Mouse (Mus musculus) intestine, embryonic 15.5 days (tissue): ENCODE measurements around the gene Kpna2. TPM values are rescaled to one million over a fixed set of nuclear protein-coding genes. Genes with fewer than 3 reads are reported as not detected.

Experiments used
- ATAC-seq: fragments of 200-750 bp; cut with Nextera tagmentation; 2 replicates; pipeline ENCODE4 v1.8.0; 2017; ENCODE audit warnings: moderate TSS enrichment, moderate library complexity
- H3K27ac ChIP-seq: fragments of 300-500 bp; sonication (generic); 2 replicates; pipeline ENCODE4 v1.5.1; 2015; ENCODE audit warnings: mild to moderate bottlenecking, inconsistent platforms
- H3K27me3 ChIP-seq: fragments of 300-500 bp; sonication (generic); replicated peaks from 2 replicates; pipeline ENCODE4 v1.6.1; 2015; ENCODE audit warnings: inconsistent platforms
- H3K36me3 ChIP-seq: fragments of 300-500 bp; sonication (generic); 2 replicates; pipeline ENCODE4 v1.6.1; 2015; ENCODE audit warnings: inconsistent platforms
- H3K4me1 ChIP-seq: fragments of 300-500 bp; sonication (generic); replicated peaks from 2 replicates; pipeline ENCODE4 v1.6.1; 2015; ENCODE audit warnings: inconsistent platforms
- H3K4me2 ChIP-seq: fragments of 300-500 bp; sonication (generic); replicated peaks from 2 replicates; pipeline ENCODE4 v1.6.1; 2015; ENCODE audit warnings: mild to moderate bottlenecking, inconsistent platforms
- H3K4me3 ChIP-seq: fragments of 300-500 bp; sonication (generic); replicated peaks from 2 replicates; pipeline ENCODE4 v1.5.1; 2015; ENCODE audit warnings: inconsistent platforms
- H3K9ac ChIP-seq: fragments of 300-500 bp; sonication (generic); 2 replicates; pipeline ENCODE4 v1.6.1; 2015; ENCODE audit warnings: inconsistent platforms
- H3K9me3 ChIP-seq: fragments of 300-500 bp; sonication (generic); 2 replicates; pipeline ENCODE4 v1.6.1; 2016; ENCODE audit warnings: inconsistent platforms
- WGBS: fragments of 180-500 bp; shearing (Covaris S2); methylation state at CpG from one replicate; pipeline ENCODE4 v1.1.7; 2015; 5-methylcytosine and 5-hydroxymethylcytosine counted together
- polyA plus RNA-seq: library from polyadenylated mRNA; unstranded; fragments of >200 nt; fragmentation: Nextera tagmentation; extraction: Ambion mirVana; gene quantifications from 2 replicates; pipeline ENCODE4 v1.2.1, GENCODE M21; 2015

Gene Kpna2
- polyA plus RNA-seq, 1 experiment from 2014 or later = 384 TPM

DNA sequence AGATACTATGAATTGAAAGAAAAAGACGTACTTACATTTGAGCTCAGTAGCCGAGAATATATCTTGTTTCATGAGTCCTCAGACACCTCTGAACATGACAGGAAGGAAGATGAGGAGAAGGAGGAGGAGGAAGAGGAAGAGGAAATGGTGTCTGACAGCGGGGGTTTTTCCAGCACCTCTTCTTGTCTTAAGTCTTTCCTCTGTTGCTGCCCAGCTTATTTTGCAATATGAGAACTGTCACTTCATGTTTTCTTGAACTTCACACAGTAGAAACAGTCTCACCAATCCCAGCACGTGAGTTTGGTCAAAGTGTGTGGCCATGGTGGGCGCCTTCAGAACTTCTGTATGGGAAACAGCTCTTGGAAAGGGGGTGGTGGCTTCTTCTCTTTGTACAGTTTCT is 26.3 kb downstream of the Kpna2 start:
- 85% methylated on average over 5 of the region's 5 CpGs for WGBS
- no peak overlapping the region for H3K9ac ChIP-seq
- H3K4me3 ChIP-seq = no peak overlapping the region
- 0 out of 2 replicates have a peak, but pooled peaks cover 3% of the 10 kb centered on the region for H3K4me1 ChIP-seq
- no peaks in the 10 kb centered on the region for H3K9me3 ChIP-seq
- H3K36me3 ChIP-seq = no peaks in the 10 kb centered on the region
- no peak overlapping the region for H3K27ac ChIP-seq
- ATAC-seq = no peak
- no peak overlapping the region for H3K4me2 ChIP-seq
- H3K27me3 ChIP-seq = no peaks in the 10 kb centered on the region

DNA sequence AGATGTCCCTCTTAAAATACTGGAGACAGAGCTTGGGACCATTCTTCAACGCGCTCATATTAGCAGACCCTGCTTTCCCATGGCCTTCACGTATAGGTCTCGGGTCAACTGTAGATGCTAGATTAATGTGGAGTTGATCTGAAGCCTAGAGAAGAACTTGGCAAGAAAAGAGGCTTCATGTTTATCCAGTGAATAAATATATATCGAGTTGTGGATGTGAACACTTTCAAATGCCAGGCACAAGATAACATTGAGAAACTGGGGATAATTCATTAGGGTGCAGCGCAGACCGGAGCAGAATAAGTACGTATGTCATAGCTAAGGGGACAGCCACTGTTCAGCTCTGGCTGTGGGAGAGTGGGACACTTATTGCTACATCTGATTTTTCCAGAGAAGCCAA is 29.5 kb downstream of the Kpna2 start:
- no peak overlapping the region for H3K4me2 ChIP-seq
- no peaks in the 10 kb centered on the region for H3K27me3 ChIP-seq
- H3K9me3 ChIP-seq = no peaks in the 10 kb centered on the region
- no peak overlapping the region for H3K9ac ChIP-seq
- no peaks in the 10 kb centered on the region for H3K4me1 ChIP-seq
- no peak overlapping the region for H3K4me3 ChIP-seq
- ATAC-seq = no peak
- no peak overlapping the region for H3K27ac ChIP-seq
- WGBS = 60% methylated on average over 8 of the region's 8 CpGs
- H3K36me3 ChIP-seq = no peaks in the 10 kb centered on the region

DNA sequence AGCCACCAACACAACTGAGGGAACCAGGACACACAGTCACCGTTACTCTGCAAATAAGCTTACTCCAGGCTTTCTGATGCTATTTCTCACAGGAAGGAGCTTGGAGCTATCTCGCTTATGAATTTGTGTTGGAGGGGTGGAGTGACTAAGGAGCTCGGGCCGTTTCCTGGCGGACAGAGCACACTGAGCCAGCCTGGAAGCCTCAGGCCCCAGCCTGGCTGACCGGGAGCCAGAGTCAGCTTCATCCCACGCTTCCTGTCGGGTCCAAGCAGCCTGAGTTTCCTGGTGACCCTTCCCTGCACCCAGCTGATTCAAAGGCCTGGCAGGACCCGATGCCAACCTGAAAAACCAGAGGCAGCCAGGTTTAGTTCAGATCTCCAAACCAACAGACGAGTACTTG is 31.7 kb downstream of the Kpna2 start:
- Histone ChIP-seq H3K27ac (no peak overlapping the region), H3K4me2 (no peak overlapping the region), H3K4me1 (no peaks in the 10 kb centered on the region), H3K9ac (no peak overlapping the region), H3K4me3 (no peak overlapping the region), H3K36me3 (no peaks in the 10 kb centered on the region), H3K27me3 (no peaks in the 10 kb centered on the region), H3K9me3 (no peaks in the 10 kb centered on the region)
- ATAC-seq = no peak
- 55% methylated on average over 10 of the region's 10 CpGs for WGBS

- H3K4me1 ChIP-seq = peaks cover 10% of the 10 kb centered on the region
- H3K4me3 ChIP-seq = no peak overlapping the region
- WGBS = 90% methylated on average over 4 of the region's 4 CpGs
- no peaks in the 10 kb centered on the region for H3K9me3 ChIP-seq
- ATAC-seq = no peak
- no peak overlapping the region for H3K9ac ChIP-seq
- H3K4me2 ChIP-seq = no peak overlapping the region
- no peak overlapping the region for H3K27ac ChIP-seq
- H3K36me3 ChIP-seq = no peaks in the 10 kb centered on the region
- H3K27me3 ChIP-seq = no peaks in the 10 kb centered on the region
Observed at GRCm38 (mm10) chr11:106965881-106966280, 33.5 kb downstream of the Kpna2 start.

DNA sequence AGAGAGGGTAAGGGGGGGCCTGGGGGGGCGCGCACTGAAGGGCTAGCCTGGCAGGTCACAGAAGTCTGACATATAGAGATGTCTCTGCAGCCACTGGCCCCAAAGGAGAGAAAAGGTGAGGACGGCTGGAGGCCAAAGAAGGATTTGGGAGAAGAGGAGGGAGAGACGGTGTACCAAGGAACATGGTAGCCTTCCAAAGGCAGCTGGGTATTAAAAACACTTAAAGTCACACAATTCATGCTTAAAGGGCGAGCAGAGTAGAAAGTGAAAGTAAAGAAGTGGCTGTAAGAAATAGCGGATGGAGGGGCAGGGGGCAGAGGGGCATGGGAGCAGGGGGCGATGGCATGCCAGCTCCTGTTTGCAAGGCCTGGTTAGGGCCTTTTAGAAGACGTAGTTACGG is 37.0 kb downstream of the Kpna2 start:
- WGBS = 78% methylated on average over 9 of the region's 9 CpGs
- no peak overlapping the region for H3K9ac ChIP-seq
- no peaks in the 10 kb centered on the region for H3K36me3 ChIP-seq
- peaks cover 14% of the 10 kb centered on the region for H3K4me1 ChIP-seq
- H3K4me2 ChIP-seq = no peak overlapping the region
- ATAC-seq = no peak
- no peaks in the 10 kb centered on the region for H3K27me3 ChIP-seq
- H3K4me3 ChIP-seq = no peak overlapping the region
- H3K9me3 ChIP-seq = no peaks in the 10 kb centered on the region
- H3K27ac ChIP-seq = no peak overlapping the region

- no peaks in the 10 kb centered on the region for H3K27me3 ChIP-seq
- ATAC-seq = no peak; the same call in 1 of the 2 replicates
- no peak overlapping the region for H3K4me2 ChIP-seq
- H3K4me3 ChIP-seq = no peak overlapping the region
- H3K9me3 ChIP-seq = no peaks in the 10 kb centered on the region
- 55% methylated on average over 13 of the region's 13 CpGs for WGBS
- no peak overlapping the region for H3K27ac ChIP-seq
- peaks cover 17% of the 10 kb centered on the region for H3K4me1 ChIP-seq
- no peak overlapping the region for H3K9ac ChIP-seq
- H3K36me3 ChIP-seq = no peaks in the 10 kb centered on the region
Observed at GRCm38 (mm10) chr11:106961471-106962081, 37.8 kb downstream of the Kpna2 start.

GRCm38 (mm10) chr11:106959121-106959520 is 40.2 kb downstream of the Kpna2 start:
- H3K4me3 ChIP-seq = no peak overlapping the region
- H3K27ac ChIP-seq = no peak overlapping the region
- no peaks in the 10 kb centered on the region for H3K36me3 ChIP-seq
- 95% methylated on average over 5 of the region's 5 CpGs for WGBS
- H3K9me3 ChIP-seq = no peaks in the 10 kb centered on the region
- H3K27me3 ChIP-seq = no peaks in the 10 kb centered on the region
- no peak for ATAC-seq
- peaks cover 17% of the 10 kb centered on the region for H3K4me1 ChIP-seq
- no peak overlapping the region for H3K4me2 ChIP-seq
- H3K9ac ChIP-seq = no peak overlapping the region

DNA sequence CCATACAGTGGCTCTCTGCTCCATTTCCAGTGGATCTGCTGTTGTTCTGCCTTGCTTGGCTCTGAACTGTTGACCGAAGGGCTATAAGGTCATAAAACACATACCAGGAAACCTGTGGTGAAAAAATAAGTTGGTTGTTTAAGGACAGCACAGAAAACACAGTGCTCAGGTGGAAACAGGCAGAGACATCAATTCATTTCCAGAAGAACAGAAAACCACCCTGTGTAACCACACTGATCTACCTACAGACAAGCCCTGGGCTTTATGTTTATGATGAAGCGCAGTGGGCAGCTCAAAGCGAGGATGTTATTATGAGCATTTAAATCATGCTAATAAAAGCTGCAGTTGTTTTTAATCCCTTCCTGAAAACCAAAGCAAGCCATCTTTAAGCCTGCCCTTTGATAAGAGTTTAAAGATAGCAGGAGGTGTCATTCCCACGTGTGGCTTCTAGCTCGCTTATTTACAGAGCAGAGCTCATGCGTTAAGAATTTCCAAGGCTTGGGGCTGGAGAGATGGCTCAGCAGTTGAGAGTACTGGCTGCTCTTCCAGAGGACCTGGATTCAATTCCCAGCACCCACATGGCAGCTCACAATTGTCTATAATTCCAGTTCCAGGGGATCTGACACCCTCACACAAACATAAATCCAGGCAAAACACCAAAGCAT is 40.8 kb downstream of the Kpna2 start:
- 65% methylated on average over 6 of the region's 6 CpGs for WGBS
- ATAC-seq = no peak
- H3K9me3 ChIP-seq = no peaks in the 10 kb centered on the region
- H3K4me1 ChIP-seq = peaks cover 17% of the 10 kb centered on the region
- H3K4me3 ChIP-seq = no peak overlapping the region
- no peak overlapping the region for H3K9ac ChIP-seq
- no peak overlapping the region for H3K4me2 ChIP-seq
- no peaks in the 10 kb centered on the region for H3K27me3 ChIP-seq
- no peaks in the 10 kb centered on the region for H3K36me3 ChIP-seq
- no peak overlapping the region for H3K27ac ChIP-seq

DNA sequence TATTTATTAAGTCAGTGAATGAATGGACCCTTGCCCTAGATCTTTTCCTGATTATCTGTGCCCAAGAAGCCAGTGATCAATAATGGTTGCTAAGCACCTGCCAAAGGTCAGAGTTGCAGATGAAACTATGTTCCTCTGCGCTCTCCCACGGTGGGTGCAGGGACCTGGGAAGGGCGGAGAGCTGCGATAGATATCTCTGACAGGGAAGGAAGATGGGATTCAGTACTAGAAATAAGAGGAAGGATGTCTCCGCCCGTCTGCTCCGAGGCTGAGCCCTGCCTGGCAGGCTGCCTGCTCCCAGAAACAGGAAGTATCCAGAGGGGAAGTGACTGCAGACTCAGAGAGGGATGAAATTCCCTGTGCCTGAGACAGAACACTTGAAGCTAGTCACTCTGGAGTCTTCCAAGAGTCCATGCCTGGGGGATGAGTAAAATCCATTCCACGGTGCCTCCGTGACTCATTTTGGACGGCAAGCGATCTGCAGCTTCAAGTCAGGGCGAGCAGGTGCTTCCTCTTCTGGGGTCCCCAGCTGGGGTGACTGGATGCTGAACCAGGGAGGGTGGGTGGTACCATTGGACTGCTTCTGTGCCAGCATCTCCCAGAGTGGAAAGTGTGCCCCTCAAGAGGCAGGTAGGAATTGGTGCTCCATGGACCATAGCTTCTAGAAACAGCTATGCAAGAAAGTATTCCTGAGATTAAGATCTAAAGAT is 41.9 kb downstream of the Kpna2 start:
- H3K36me3 ChIP-seq = no peaks in the 10 kb centered on the region
- no peak overlapping the region for H3K9ac ChIP-seq
- H3K27me3 ChIP-seq = no peaks in the 10 kb centered on the region
- peak overlapping the region; percentile 51 for H3K27ac ChIP-seq
- H3K4me2 ChIP-seq = peak overlapping the region; percentile 22; the same call in 1 of the 2 replicates
- H3K4me3 ChIP-seq = no peak overlapping the region
- H3K4me1 ChIP-seq = peaks cover 17% of the 10 kb centered on the region
- H3K9me3 ChIP-seq = no peaks in the 10 kb centered on the region
- WGBS = 37% methylated on average over 12 of the region's 12 CpGs
- ATAC-seq = peak; percentile 65

DNA sequence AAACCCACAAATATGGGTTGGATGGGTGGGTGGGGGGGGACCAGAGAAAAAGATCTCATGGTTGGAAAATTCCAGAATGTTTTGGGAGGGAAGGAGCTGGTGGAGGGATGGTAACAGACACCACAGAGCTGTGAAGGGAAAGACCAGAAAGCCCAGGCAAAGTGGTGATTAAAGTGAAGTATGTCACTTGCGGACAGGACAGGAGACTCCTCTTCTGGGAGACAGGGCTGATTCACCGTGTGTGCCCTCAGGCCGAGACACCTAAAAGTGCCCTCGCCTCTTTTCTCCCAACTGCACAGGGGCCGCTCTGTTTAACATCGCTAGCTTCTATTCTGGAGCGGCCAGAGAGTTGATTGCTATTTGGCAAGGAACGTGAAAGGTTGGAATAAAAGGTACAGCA is 44.8 kb downstream of the Kpna2 start:
- H3K4me3 ChIP-seq = no peak overlapping the region
- H3K36me3 ChIP-seq = no peaks in the 10 kb centered on the region
- WGBS = 75% methylated on average over 8 of the region's 8 CpGs
- no peak for ATAC-seq
- no peaks in the 10 kb centered on the region for H3K9me3 ChIP-seq
- H3K9ac ChIP-seq = no peak overlapping the region
- H3K4me2 ChIP-seq = no peak overlapping the region
- H3K4me1 ChIP-seq = peaks cover 8% of the 10 kb centered on the region
- no peaks in the 10 kb centered on the region for H3K27me3 ChIP-seq
- H3K27ac ChIP-seq = no peak overlapping the region

- no peak overlapping the region for H3K4me3 ChIP-seq
- H3K9ac ChIP-seq = no peak overlapping the region
- H3K27ac ChIP-seq = no peak overlapping the region
- no peaks in the 10 kb centered on the region for H3K36me3 ChIP-seq
- no peak overlapping the region for H3K4me2 ChIP-seq
- WGBS = 73% methylated on average over 9 of the region's 9 CpGs
- H3K4me1 ChIP-seq = peaks cover 8% of the 10 kb centered on the region
- no peaks in the 10 kb centered on the region for H3K27me3 ChIP-seq
- H3K9me3 ChIP-seq = no peaks in the 10 kb centered on the region
- no peak for ATAC-seq
Observed at GRCm38 (mm10) chr11:106954116-106954515, 45.2 kb downstream of the Kpna2 start.
